Mouse (Mus musculus): ENCODE measurements around the gene Fkbp9. TPM values are rescaled to one million over a fixed set of nuclear protein-coding genes. Genes with fewer than 3 reads are reported as not detected.
"Not testable (repeated sequence)": the region's sequence is repeated elsewhere in the genome, so short reads cannot be mapped to it uniquely, and the experiment has no call there.

The Fkbp9 gene
- polyA plus RNA-seq, 1 experiment = 211 TPM

GRCm38 (mm10) chr6:56866899-56867298, 35.0 kb downstream of the Fkbp9 start:
- TF ChIP-seq EP300 (IDR thresholded peaks at IDR 0.05; ENCODE audit: insufficient read depth, low read depth, low read length) = peak; percentile 92
- not testable (repeated sequence) for H3K27me3 ChIP-seq (ENCODE audit: control insufficient read depth, insufficient read depth, low read length, poor library complexity, severe bottlenecking); H3K9me3 ChIP-seq (replicated peaks; ENCODE audit: control insufficient read depth, insufficient read depth, low read length, poor library complexity, severe bottlenecking); H3K9ac ChIP-seq (ENCODE audit: low read depth, poor library complexity, severe bottlenecking); H3K4me3 ChIP-seq (ENCODE audit: low read depth, low read length); H3K4me1 ChIP-seq (ENCODE audit: control insufficient read depth, insufficient read depth, low read length)
- peak overlapping the region; percentile 79 for H3K27ac ChIP-seq (ENCODE audit: insufficient read depth, low read length)
- peaks cover 15% of the 10 kb centered on the region for H3K36me3 ChIP-seq (ENCODE audit: control insufficient read depth, insufficient read depth, low read length, poor library complexity, severe bottlenecking)

GRCm38 (mm10) chr6:56868565-56868964, 36.7 kb downstream of the Fkbp9 start:
- H3K27ac ChIP-seq (ENCODE audit: insufficient read depth, low read length) = peak overlapping the region; percentile 2; the same call in 1 of the 2 replicates

DNA sequence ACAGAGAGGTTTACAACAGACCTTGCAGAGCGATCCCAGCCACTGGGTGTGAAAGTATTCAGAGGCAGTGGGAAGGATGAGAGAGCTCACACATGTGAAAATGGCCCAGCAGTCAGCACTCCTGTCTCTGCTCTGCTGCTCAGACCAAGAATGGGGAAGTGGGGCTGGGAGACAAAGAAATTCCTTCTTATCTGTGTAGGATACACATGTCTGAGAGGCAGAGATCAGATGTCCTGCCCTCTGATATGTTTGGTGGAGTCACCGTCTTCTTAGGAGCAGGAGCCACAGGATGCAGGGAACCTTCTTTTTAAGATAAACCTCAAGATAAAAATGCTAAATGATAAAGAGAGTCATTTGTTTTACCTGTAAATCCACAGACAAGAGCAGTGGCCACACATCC, 38.2 kb downstream of the Fkbp9 start:
- no peak overlapping the region for H3K9ac ChIP-seq (ENCODE audit: low read depth, poor library complexity, severe bottlenecking)
- H3K4me1 ChIP-seq (ENCODE audit: control insufficient read depth, insufficient read depth, low read length) = peaks cover 6% of the 10 kb centered on the region
- H3K27me3 ChIP-seq (ENCODE audit: control insufficient read depth, insufficient read depth, low read length, poor library complexity, severe bottlenecking) = no peaks in the 10 kb centered on the region
- no peaks in the 10 kb centered on the region for H3K9me3 ChIP-seq (replicated peaks; ENCODE audit: control insufficient read depth, insufficient read depth, low read length, poor library complexity, severe bottlenecking)
- H3K4me3 ChIP-seq (ENCODE audit: low read depth, low read length) = no peak overlapping the region
- no peak overlapping the region for H3K27ac ChIP-seq (ENCODE audit: insufficient read depth, low read length)
- H3K36me3 ChIP-seq (ENCODE audit: control insufficient read depth, insufficient read depth, low read length, poor library complexity, severe bottlenecking) = peaks cover 8% of the 10 kb centered on the region; the same call in 1 of the 2 replicates
- TF ChIP-seq EP300 (IDR thresholded peaks at IDR 0.05; ENCODE audit: insufficient read depth, low read depth, low read length) (no peak), POLR2A (IDR thresholded peaks at IDR 0.05; ENCODE audit: insufficient read depth, low read length) (no peak), CTCF (IDR thresholded peaks at IDR 0.05; ENCODE audit: low read depth, low read length) (no peak)

More at GRCm38 (mm10) chr6:56868565-56868964, 36.7 kb downstream of the Fkbp9 start:
- Histone ChIP-seq H3K9me3 (replicated peaks; ENCODE audit: control insufficient read depth, insufficient read depth, low read length, poor library complexity, severe bottlenecking) (no peaks in the 10 kb centered on the region), H3K4me3 (ENCODE audit: low read depth, low read length) (peak overlapping the region; percentile 9; the same call in 1 of the 2 replicates), H3K27me3 (ENCODE audit: control insufficient read depth, insufficient read depth, low read length, poor library complexity, severe bottlenecking) (no peaks in the 10 kb centered on the region), H3K36me3 (ENCODE audit: control insufficient read depth, insufficient read depth, low read length, poor library complexity, severe bottlenecking) (peaks cover 11% of the 10 kb centered on the region; the same call in 1 of the 2 replicates), H3K9ac (ENCODE audit: low read depth, poor library complexity, severe bottlenecking) (no peak overlapping the region), H3K4me1 (ENCODE audit: control insufficient read depth, insufficient read depth, low read length) (peaks cover 6% of the 10 kb centered on the region)
- TF ChIP-seq EP300 (IDR thresholded peaks at IDR 0.05; ENCODE audit: insufficient read depth, low read depth, low read length) = peak; percentile 76; the same call in 1 of the 2 replicates
- no peak for TF ChIP-seq CTCF (IDR thresholded peaks at IDR 0.05; ENCODE audit: low read depth, low read length)
- no peak for TF ChIP-seq POLR2A (IDR thresholded peaks at IDR 0.05; ENCODE audit: insufficient read depth, low read length)

- no peak overlapping the region for H3K9ac ChIP-seq (ENCODE audit: low read depth, poor library complexity, severe bottlenecking)
- H3K27me3 ChIP-seq (ENCODE audit: control insufficient read depth, insufficient read depth, low read length, poor library complexity, severe bottlenecking) = no peaks in the 10 kb centered on the region
- no peak overlapping the region for H3K27ac ChIP-seq (ENCODE audit: insufficient read depth, low read length)
- no peaks in the 10 kb centered on the region for H3K9me3 ChIP-seq (replicated peaks; ENCODE audit: control insufficient read depth, insufficient read depth, low read length, poor library complexity, severe bottlenecking)
- H3K4me1 ChIP-seq (ENCODE audit: control insufficient read depth, insufficient read depth, low read length) = no peaks in the 10 kb centered on the region
- H3K36me3 ChIP-seq (ENCODE audit: control insufficient read depth, insufficient read depth, low read length, poor library complexity, severe bottlenecking) = peaks cover 32% of the 10 kb centered on the region
- TF ChIP-seq EP300 (IDR thresholded peaks at IDR 0.05; ENCODE audit: insufficient read depth, low read depth, low read length) (no peak), POLR2A (IDR thresholded peaks at IDR 0.05; ENCODE audit: insufficient read depth, low read length) (no peak), CTCF (IDR thresholded peaks at IDR 0.05; ENCODE audit: low read depth, low read length) (no peak)
- H3K4me3 ChIP-seq (ENCODE audit: low read depth, low read length) = no peak overlapping the region
These were observed 45.0 kb downstream of the Fkbp9 start for GRCm38 (mm10) chr6:56876870-56877269.

DNA sequence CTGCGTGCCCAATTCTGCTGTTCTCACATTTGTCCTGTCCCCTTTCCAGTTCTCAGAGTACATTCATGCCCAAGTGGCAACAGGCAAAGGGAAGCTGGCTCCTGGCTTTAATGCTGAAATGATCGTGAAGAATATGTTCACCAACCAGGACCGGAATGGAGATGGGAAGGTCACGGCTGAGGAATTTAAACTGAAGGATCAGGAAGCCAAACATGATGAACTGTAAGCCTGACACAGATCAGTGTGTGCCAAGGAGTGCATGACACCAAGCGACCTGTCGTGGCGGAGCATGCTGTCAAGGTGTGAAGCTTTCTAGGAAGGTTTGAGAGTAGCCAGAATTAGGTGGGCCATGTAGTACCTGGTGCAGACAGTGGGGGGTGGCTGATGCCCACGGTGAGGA, 46.1 kb downstream of the Fkbp9 start:
- Histone ChIP-seq H3K27me3 (ENCODE audit: control insufficient read depth, insufficient read depth, low read length, poor library complexity, severe bottlenecking) (no peaks in the 10 kb centered on the region), H3K4me1 (ENCODE audit: control insufficient read depth, insufficient read depth, low read length) (no peaks in the 10 kb centered on the region), H3K36me3 (ENCODE audit: control insufficient read depth, insufficient read depth, low read length, poor library complexity, severe bottlenecking) (peaks cover 38% of the 10 kb centered on the region), H3K27ac (ENCODE audit: insufficient read depth, low read length) (no peak overlapping the region), H3K4me3 (ENCODE audit: low read depth, low read length) (no peak overlapping the region), H3K9me3 (replicated peaks; ENCODE audit: control insufficient read depth, insufficient read depth, low read length, poor library complexity, severe bottlenecking) (no peaks in the 10 kb centered on the region), H3K9ac (ENCODE audit: low read depth, poor library complexity, severe bottlenecking) (no peak overlapping the region)
- no peak for TF ChIP-seq POLR2A (IDR thresholded peaks at IDR 0.05; ENCODE audit: insufficient read depth, low read length)
- TF ChIP-seq EP300 (IDR thresholded peaks at IDR 0.05; ENCODE audit: insufficient read depth, low read depth, low read length) = no peak
- TF ChIP-seq CTCF (IDR thresholded peaks at IDR 0.05; ENCODE audit: low read depth, low read length) = no peak

DNA sequence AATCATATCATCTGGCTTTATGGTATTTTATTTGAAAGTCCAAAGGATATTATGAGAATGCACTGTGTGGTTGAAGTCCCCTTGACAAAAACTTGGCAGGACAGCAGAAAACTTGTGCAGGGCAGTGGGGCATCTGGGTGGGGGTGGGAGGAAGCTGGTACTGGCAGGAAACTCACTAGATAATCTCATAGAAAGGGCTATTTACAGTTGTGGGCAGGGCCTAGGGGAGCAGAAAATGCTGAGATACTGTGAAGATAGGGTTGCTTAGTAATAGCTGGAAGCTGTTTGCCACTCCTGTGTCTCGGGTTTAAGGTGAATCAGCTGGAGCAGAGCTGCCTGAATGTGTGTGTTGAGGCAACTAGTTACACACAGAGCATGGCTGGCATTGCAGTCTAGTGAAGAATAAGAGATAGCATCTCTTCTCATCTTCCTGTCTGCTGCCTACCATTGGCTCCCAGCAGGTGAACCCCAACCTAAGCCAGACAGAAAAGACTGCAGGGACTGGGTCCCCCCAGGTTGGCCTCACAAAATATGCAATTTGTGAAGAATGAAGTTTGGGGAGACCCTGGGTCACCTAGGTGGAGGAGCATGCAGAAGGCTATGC, 47.6 kb downstream of the Fkbp9 start:
- Histone ChIP-seq H3K4me1 (ENCODE audit: control insufficient read depth, insufficient read depth, low read length) (no peaks in the 10 kb centered on the region), H3K9me3 (replicated peaks; ENCODE audit: control insufficient read depth, insufficient read depth, low read length, poor library complexity, severe bottlenecking) (no peaks in the 10 kb centered on the region), H3K36me3 (ENCODE audit: control insufficient read depth, insufficient read depth, low read length, poor library complexity, severe bottlenecking) (peaks cover 45% of the 10 kb centered on the region), H3K27me3 (ENCODE audit: control insufficient read depth, insufficient read depth, low read length, poor library complexity, severe bottlenecking) (no peaks in the 10 kb centered on the region), H3K9ac (ENCODE audit: low read depth, poor library complexity, severe bottlenecking) (no peak overlapping the region), H3K27ac (ENCODE audit: insufficient read depth, low read length) (no peak overlapping the region), H3K4me3 (ENCODE audit: low read depth, low read length) (no peak overlapping the region)
- TF ChIP-seq EP300 (IDR thresholded peaks at IDR 0.05; ENCODE audit: insufficient read depth, low read depth, low read length) = no peak
- TF ChIP-seq CTCF (IDR thresholded peaks at IDR 0.05; ENCODE audit: low read depth, low read length) = no peak
- TF ChIP-seq POLR2A (IDR thresholded peaks at IDR 0.05; ENCODE audit: insufficient read depth, low read length) = no peak
